ENCODE assay signal across 10 mouse cellular contexts in the genomic region with DNA sequence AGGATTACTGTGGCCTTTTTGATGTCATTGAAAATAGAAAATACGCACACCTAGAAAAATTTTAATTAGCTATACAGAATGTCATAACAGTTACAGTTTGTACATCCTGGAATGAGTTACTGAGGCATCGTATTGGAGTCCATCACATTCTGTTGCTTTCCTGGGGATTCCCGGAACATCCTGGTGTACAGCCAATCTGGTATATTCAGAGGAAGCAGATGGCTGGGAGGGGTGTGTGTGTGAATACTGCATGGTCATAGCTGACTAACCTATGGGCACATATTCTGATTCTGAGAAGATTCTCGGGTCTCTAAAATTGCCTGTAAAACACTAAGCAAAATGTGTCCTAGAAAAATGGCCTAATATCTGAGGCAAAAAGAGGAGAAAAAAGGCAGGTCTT. TPM values are rescaled to one million over a fixed set of nuclear protein-coding genes. Genes with fewer than 3 reads are reported as not detected.
DNase-seq lines count a peak whose midpoint lies in the region; ATAC-seq and TF ChIP-seq lines count a peak whose summit lies in the region.
"Had no signal": no experiment of that assay in that cellular context is flagged by ENCODE, and none has a peak within 500 bp of the region (broad histone marks: within the 10 kb centered on the region; RNA-seq: fewer than 3 reads in every experiment).

No protein-coding gene starts in this region.

- H3K9me3 ChIP-seq in embryonic facial prominence, embryonic 12.5 days, result no peaks in the 10 kb centered on the region
- no peaks in the 10 kb centered on the region for H3K9me3 ChIP-seq in intestine, embryonic 16.5 days (ENCODE audit: control insufficient read depth, low read length)
- H3K9me3 ChIP-seq: limb, embryonic 15.5 days had no signal

- H3K4me1 ChIP-seq in embryonic facial prominence, embryonic 12.5 days, result peaks cover 64% of the 10 kb centered on the region
- H3K4me1 ChIP-seq in intestine, embryonic 16.5 days (ENCODE audit: control insufficient read depth, insufficient read depth, low read length), result peaks cover 39% of the 10 kb centered on the region

- H3K4me2 ChIP-seq in embryonic facial prominence, embryonic 12.5 days (replicated peaks), result no peak overlapping the region
- H3K4me2 ChIP-seq in intestine, embryonic 16.5 days (ENCODE audit: low read depth, low read length), result no peak overlapping the region
- H3K4me2 ChIP-seq: limb, embryonic 15.5 days had no signal

- no peak for ATAC-seq in embryonic facial prominence, embryonic 12.5 days (ENCODE audit: insufficient number of reproducible peaks, insufficient read depth, low FRiP score, low TSS enrichment)
- no peak for ATAC-seq in activated CD4-positive, CD25-positive, alpha-beta regulatory T cell, adult 4 months
- no peak for ATAC-seq in intestine, embryonic 16.5 days
- ATAC-seq in CD4-positive, CD25-positive, alpha-beta regulatory T cell, adult 4 months, result no peak

- TF ChIP-seq CTCF in left cerebral cortex, adult 2 months (IDR thresholded peaks at IDR 0.05), result no peak

- no peaks in the 10 kb centered on the region for H3K27me3 ChIP-seq in embryonic facial prominence, embryonic 12.5 days
- H3K27me3 ChIP-seq in intestine, embryonic 16.5 days (replicated peaks; ENCODE audit: control insufficient read depth, insufficient read depth, low read length), result no peaks in the 10 kb centered on the region
- H3K27me3 ChIP-seq: limb, embryonic 15.5 days had no signal

- WGBS in embryonic facial prominence, embryonic 12.5 days, result 75% methylated on average over 4 of the region's 4 CpGs
- WGBS in intestine, embryonic 16.5 days, result 66% methylated on average over 4 of the region's 4 CpGs

- peaks cover 18% of the 10 kb centered on the region for H3K36me3 ChIP-seq in embryonic facial prominence, embryonic 12.5 days
- peaks cover 8% of the 10 kb centered on the region for H3K36me3 ChIP-seq in intestine, embryonic 16.5 days (ENCODE audit: control insufficient read depth, insufficient read depth, low read length)

- intact Hi-C loops in left cerebral cortex, adult 2 months (cut with DNase I), result loop anchor here (1.0 kb wide), 1 partner anchor 8 kb away; the partner anchor contains the start of gene Zfp219

- H3K9ac ChIP-seq in embryonic facial prominence, embryonic 12.5 days, result no peak overlapping the region
- H3K9ac ChIP-seq in intestine, embryonic 16.5 days (ENCODE audit: low read depth, low read length), result no peak overlapping the region
- H3K9ac ChIP-seq: limb, embryonic 15.5 days had no signal

- H3K4me3 ChIP-seq in embryonic facial prominence, embryonic 12.5 days, result no peak overlapping the region
- H3K4me3 ChIP-seq in left cerebral cortex, adult 2 months, result no peak overlapping the region
- no peak overlapping the region for H3K4me3 ChIP-seq in intestine, embryonic 16.5 days (ENCODE audit: low read length)
- H3K4me3 ChIP-seq: heart, adult 2 months; limb, embryonic 15.5 days had no signal

- peak; percentile 61 to 78 for DNase-seq in layer of hippocampus, adult 18-20 months (ENCODE audit: low spot score in 2 of 2)
- no peak for DNase-seq in layer of hippocampus, adult 9-10 months (ENCODE audit: low spot score)
- peak in 1 of 2 experiments; percentile 66 for DNase-seq in left cerebral cortex, adult 2 months (ENCODE audit: extremely low spot score in 1 of 2, low spot score in 2 of 2)
- peak; percentile 38 for DNase-seq in retina, postnatal 1 day
- DNase-seq: heart, adult 2 months had no signal

- H3K27ac ChIP-seq in embryonic facial prominence, embryonic 12.5 days, result 0 out of 2 replicates have a peak overlapping the region, but pooled peaks have one; percentile 97
- H3K27ac ChIP-seq in left cerebral cortex, adult 2 months, result 0 out of 2 replicates have a peak overlapping the region, but pooled peaks have one; percentile 60
- no peak overlapping the region for H3K27ac ChIP-seq in intestine, embryonic 16.5 days (ENCODE audit: low read length)
- H3K27ac ChIP-seq: heart, adult 2 months had no signal

RNA-seq across cellular contexts. Expression of gene Tmem253, which starts 3.4 kb away (rescaled TPM):
- total RNA-seq in layer of hippocampus, adult 18-20 months (2021), result under 1 TPM; 0.63 to 0.92 TPM
- 0.51 and 0.63 TPM in 2 replicates for polyA plus RNA-seq in embryonic facial prominence, embryonic 12.5 days (2016; fragmentation: Nextera tagmentation; extraction: Ambion mirVana)
- total RNA-seq in left cerebral cortex, adult 2 months (2021), result under 1 TPM in 1 of 2 experiments, not detected in 1; 0.37 TPM
- under 1 TPM in 1 of 2 experiments, not detected in 1; 0.98 TPM for polyA plus RNA-seq in activated CD4-positive, CD25-positive, alpha-beta regulatory T cell, adult 4 months (2017; shearing (Covaris generic))
- 99.0 and 118 TPM in 2 replicates for polyA plus RNA-seq in intestine, embryonic 16.5 days (2015; fragmentation: Nextera tagmentation; extraction: Ambion mirVana)
- polyA plus RNA-seq in CD4-positive, CD25-positive, alpha-beta regulatory T cell, adult 4 months (2017; shearing (Covaris generic)), result under 1 TPM in 1 of 2 experiments, not detected in 1; 0.63 TPM

RNA-seq across cellular contexts. Expression of gene Zfp219, which starts 8.4 kb away (rescaled TPM):
- total RNA-seq in layer of hippocampus, adult 18-20 months (2021), result 10 to 100 TPM; 42.3 to 44.2 TPM
- 56.7 and 60.6 TPM in 2 replicates for polyA plus RNA-seq in embryonic facial prominence, embryonic 12.5 days (2016; fragmentation: Nextera tagmentation; extraction: Ambion mirVana)
- 10 to 100 TPM; 36.4 to 41.4 TPM for total RNA-seq in left cerebral cortex, adult 2 months (2021)
- polyA plus RNA-seq in activated CD4-positive, CD25-positive, alpha-beta regulatory T cell, adult 4 months (2017; shearing (Covaris generic)), result 1 to 10 TPM; 1.9 to 2.2 TPM
- polyA plus RNA-seq in intestine, embryonic 16.5 days (2015; fragmentation: Nextera tagmentation; extraction: Ambion mirVana), result 19.7 and 20.5 TPM in 2 replicates
- 1 to 10 TPM; 1.6 to 2.3 TPM for polyA plus RNA-seq in CD4-positive, CD25-positive, alpha-beta regulatory T cell, adult 4 months (2017; shearing (Covaris generic))

RNA-seq across cellular contexts. Expression of gene Arhgef40, which starts 27.6 kb away (rescaled TPM):
- total RNA-seq in layer of hippocampus, adult 18-20 months (2021), result 10 to 100 TPM; 25.8 to 30.0 TPM
- 204 and 214 TPM in 2 replicates for polyA plus RNA-seq in embryonic facial prominence, embryonic 12.5 days (2016; fragmentation: Nextera tagmentation; extraction: Ambion mirVana)
- total RNA-seq in left cerebral cortex, adult 2 months (2021), result 10 to 100 TPM; 28.8 to 31.1 TPM
- not detected for polyA plus RNA-seq in activated CD4-positive, CD25-positive, alpha-beta regulatory T cell, adult 4 months (2017; shearing (Covaris generic))
- polyA plus RNA-seq in intestine, embryonic 16.5 days (2015; fragmentation: Nextera tagmentation; extraction: Ambion mirVana), result 52.0 and 53.0 TPM in 2 replicates
- polyA plus RNA-seq in CD4-positive, CD25-positive, alpha-beta regulatory T cell, adult 4 months (2017; shearing (Covaris generic)), result under 1 TPM in 1 of 2 experiments, not detected in 1; 0.70 TPM

RNA-seq across cellular contexts. Expression of gene Olfr221, which starts 30.2 kb away (rescaled TPM):
- not detected for total RNA-seq in layer of hippocampus, adult 18-20 months (2021)
- polyA plus RNA-seq in embryonic facial prominence, embryonic 12.5 days (2016; fragmentation: Nextera tagmentation; extraction: Ambion mirVana), result not detected in 2 replicates
- not detected for total RNA-seq in left cerebral cortex, adult 2 months (2021)
- polyA plus RNA-seq in activated CD4-positive, CD25-positive, alpha-beta regulatory T cell, adult 4 months (2017; shearing (Covaris generic)), result not detected
- not detected in 2 replicates for polyA plus RNA-seq in intestine, embryonic 16.5 days (2015; fragmentation: Nextera tagmentation; extraction: Ambion mirVana)
- polyA plus RNA-seq in CD4-positive, CD25-positive, alpha-beta regulatory T cell, adult 4 months (2017; shearing (Covaris generic)), result not detected
- total RNA-seq: heart, adult 2 months had no signal
- polyA plus RNA-seq: heart, adult 2 months; limb, embryonic 15.5 days had no signal

Comparison
In these comparisons a context has a peak if more than half of its experiments do, and no peak if none do; other contexts are left out.
1. RNA of gene Tmem253, which starts 3.4 kb away (polyA plus RNA-seq): 99.0 to 118 TPM in intestine, embryonic 16.5 days; 0.98 TPM in activated CD4-positive, CD25-positive, alpha-beta regulatory T cell, adult 4 months, 0.63 TPM in CD4-positive, CD25-positive, alpha-beta regulatory T cell, adult 4 months and 0.51 to 0.63 TPM in embryonic facial prominence, embryonic 12.5 days; every median in the first group is over 10 times any median in the second.
2. RNA of gene Arhgef40, which starts 27.6 kb away (polyA plus RNA-seq): 204 to 214 TPM in embryonic facial prominence, embryonic 12.5 days and 52.0 to 53.0 TPM in intestine, embryonic 16.5 days; 0.70 TPM in CD4-positive, CD25-positive, alpha-beta regulatory T cell, adult 4 months and not detected in activated CD4-positive, CD25-positive, alpha-beta regulatory T cell, adult 4 months; every median in the first group is over 10 times any median in the second.